In the genomic region with DNA sequence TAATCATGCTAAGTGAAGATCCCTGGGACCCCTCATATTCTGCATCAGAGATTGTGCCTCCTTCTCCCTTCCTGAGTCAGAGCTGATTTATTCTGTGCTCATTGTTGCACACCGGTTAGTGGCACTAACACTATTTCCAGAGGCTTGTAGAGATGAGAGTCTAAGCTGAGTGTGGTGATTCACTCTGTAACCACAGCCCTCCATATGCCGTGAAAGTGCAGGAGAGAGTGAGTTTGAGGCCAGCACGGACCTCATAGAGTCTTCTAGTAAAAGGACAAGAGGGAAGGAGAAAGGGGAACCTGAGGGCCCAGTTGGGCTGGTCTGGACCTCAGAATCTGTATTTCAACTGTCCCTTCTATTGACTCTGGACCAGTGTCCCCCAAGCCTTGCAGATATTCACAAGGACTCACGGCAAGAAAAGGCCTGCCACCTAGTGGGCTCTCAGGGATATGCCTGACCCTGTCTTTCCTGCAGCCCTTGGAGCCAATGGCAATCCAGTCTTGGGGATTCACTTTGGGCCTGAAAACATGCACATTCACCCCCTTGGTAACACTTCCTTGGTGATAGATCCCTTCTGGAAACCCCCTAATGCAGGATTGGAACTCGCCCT, we compare ENCODE assay signal across 9 mouse cellular contexts.
DNase-seq lines count a peak whose midpoint lies in the region; ATAC-seq and TF ChIP-seq lines count a peak whose summit lies in the region.
"Had no signal": no experiment of that assay in that cellular context is flagged by ENCODE, and none has a peak within 500 bp of the region (broad histone marks: within the 10 kb centered on the region; RNA-seq: fewer than 3 reads in every experiment).

No protein-coding gene starts in this region.

- H3K4me3 ChIP-seq in liver, embryonic 12.5 days = no peak overlapping the region
- no peak overlapping the region for H3K4me3 ChIP-seq in forebrain, embryonic 16.5 days (replicated peaks; ENCODE audit: low read length)
- H3K4me3 ChIP-seq in left cerebral cortex, adult 2 months = no peak overlapping the region
- H3K4me3 ChIP-seq in midbrain, embryonic 14.5 days (replicated peaks; ENCODE audit: low read depth, low read length) = no peak overlapping the region
- no peak overlapping the region for H3K4me3 ChIP-seq in stomach, postnatal 0 days (ENCODE audit: low read depth, low read length)

- intact Hi-C loops in left cerebral cortex, adult 2 months (cut with DNase I) = loop anchor here (2.0 kb wide), 2 partner anchors 308 to 564 kb away; no protein-coding TSS in a partner anchor

- no peaks in the 10 kb centered on the region for H3K27me3 ChIP-seq in liver, embryonic 12.5 days (replicated peaks)
- no peaks in the 10 kb centered on the region for H3K27me3 ChIP-seq in forebrain, embryonic 16.5 days (replicated peaks; ENCODE audit: control insufficient read depth, insufficient read depth, low read length)
- no peaks in the 10 kb centered on the region for H3K27me3 ChIP-seq in midbrain, embryonic 14.5 days (ENCODE audit: control insufficient read depth, insufficient read depth, low read length)
- H3K27me3 ChIP-seq in stomach, postnatal 0 days (ENCODE audit: control insufficient read depth, insufficient read depth, low read length) = no peaks in the 10 kb centered on the region

- no peaks in the 10 kb centered on the region for H3K9me3 ChIP-seq in liver, embryonic 12.5 days (replicated peaks)
- no peaks in the 10 kb centered on the region for H3K9me3 ChIP-seq in forebrain, embryonic 16.5 days (ENCODE audit: control insufficient read depth, low read length)
- no peaks in the 10 kb centered on the region for H3K9me3 ChIP-seq in midbrain, embryonic 14.5 days (ENCODE audit: control insufficient read depth, low read length)
- H3K9me3 ChIP-seq in stomach, postnatal 0 days (ENCODE audit: control insufficient read depth, low read length) = no peaks in the 10 kb centered on the region

- peak; percentile 84 for TF ChIP-seq CTCF in left cerebral cortex, adult 2 months (IDR thresholded peaks at IDR 0.05)
- TF ChIP-seq CTCF in stomach, postnatal 0 days (IDR thresholded peaks at IDR 0.05; ENCODE audit: low read depth) = peak; percentile 84

- ATAC-seq in liver, embryonic 12.5 days = no peak
- ATAC-seq in forebrain, embryonic 16.5 days = peak; percentile 85
- ATAC-seq in midbrain, embryonic 14.5 days (ENCODE audit: low FRiP score, low TSS enrichment) = peak; percentile 80
- peak; percentile 66; the same call in 1 of the 2 replicates for ATAC-seq in stomach, postnatal 0 days (ENCODE audit: low FRiP score, low TSS enrichment)

- no peaks in the 10 kb centered on the region for H3K4me1 ChIP-seq in liver, embryonic 12.5 days
- H3K4me1 ChIP-seq in forebrain, embryonic 16.5 days (replicated peaks; ENCODE audit: control insufficient read depth, insufficient read depth, low read length) = no peaks in the 10 kb centered on the region
- H3K4me1 ChIP-seq in midbrain, embryonic 14.5 days (ENCODE audit: control insufficient read depth, insufficient read depth, low read length) = no peaks in the 10 kb centered on the region
- no peaks in the 10 kb centered on the region for H3K4me1 ChIP-seq in stomach, postnatal 0 days (replicated peaks; ENCODE audit: control insufficient read depth, insufficient read depth)

- no peak overlapping the region for H3K4me2 ChIP-seq in liver, embryonic 12.5 days
- no peak overlapping the region for H3K4me2 ChIP-seq in forebrain, embryonic 16.5 days (ENCODE audit: low read length)
- H3K4me2 ChIP-seq in midbrain, embryonic 14.5 days (ENCODE audit: low read length) = no peak overlapping the region
- no peak overlapping the region for H3K4me2 ChIP-seq in stomach, postnatal 0 days (replicated peaks; ENCODE audit: low read depth)

- no peak overlapping the region for H3K9ac ChIP-seq in liver, embryonic 12.5 days
- H3K9ac ChIP-seq in forebrain, embryonic 16.5 days (replicated peaks; ENCODE audit: low read depth, low read length) = no peak overlapping the region
- no peak overlapping the region for H3K9ac ChIP-seq in midbrain, embryonic 14.5 days (replicated peaks; ENCODE audit: low read length)
- H3K9ac ChIP-seq in stomach, postnatal 0 days (ENCODE audit: low read length) = no peak overlapping the region

- no peak for TF ChIP-seq EP300 in stomach, postnatal 0 days (optimal IDR thresholded peaks at IDR 0.05)

- WGBS in liver, embryonic 12.5 days (ENCODE audit: insufficient replicate concordance) = 13% methylated on average over 5 of the region's 5 CpGs
- WGBS in forebrain, embryonic 16.5 days = 38% methylated on average over 5 of the region's 5 CpGs
- 35% methylated on average over 5 of the region's 5 CpGs for WGBS in midbrain, embryonic 14.5 days
- WGBS in stomach, postnatal 0 days = 30% methylated on average over 5 of the region's 5 CpGs

- H3K36me3 ChIP-seq in liver, embryonic 12.5 days = no peaks in the 10 kb centered on the region
- H3K36me3 ChIP-seq in forebrain, embryonic 16.5 days (ENCODE audit: control insufficient read depth, insufficient read depth) = no peaks in the 10 kb centered on the region
- H3K36me3 ChIP-seq in midbrain, embryonic 14.5 days (ENCODE audit: control insufficient read depth, insufficient read depth, low read length) = no peaks in the 10 kb centered on the region
- no peaks in the 10 kb centered on the region for H3K36me3 ChIP-seq in stomach, postnatal 0 days (ENCODE audit: control insufficient read depth, insufficient read depth, low read length)

- no peak overlapping the region for H3K27ac ChIP-seq in liver, embryonic 12.5 days
- no peak overlapping the region for H3K27ac ChIP-seq in forebrain, embryonic 16.5 days (ENCODE audit: low read length)
- H3K27ac ChIP-seq in left cerebral cortex, adult 2 months = no peak overlapping the region
- no peak overlapping the region for H3K27ac ChIP-seq in midbrain, embryonic 14.5 days (replicated peaks; ENCODE audit: low read depth, low read length)
- H3K27ac ChIP-seq in stomach, postnatal 0 days (replicated peaks) = no peak overlapping the region
- H3K27ac ChIP-seq: macrophage had no signal

- DNase-seq in liver = peak; percentile 41
- DNase-seq in cerebellum, adult 11-12 months = peak; percentile 21
- DNase-seq in hindlimb bud, embryonic 11.5 days (ENCODE audit: extremely low spot score, low read depth, low spot score) = peak; percentile 14
- peak; percentile 54 to 58 for DNase-seq in left cerebral cortex, adult 2 months (ENCODE audit: extremely low spot score in 1 of 2, low spot score in 2 of 2)
- DNase-seq in midbrain, embryonic 14.5 days = peak; percentile 80
- peak; percentile 58 for DNase-seq in stomach, postnatal 0 days (ENCODE audit: low spot score)

Comparison
In these comparisons a context has a peak if more than half of its experiments do, and no peak if none do; other contexts are left out.
1. DNase-seq: peak in every context shown above with its lines; median percentile 80 in midbrain, embryonic 14.5 days; 58 in stomach, postnatal 0 days; 56 in left cerebral cortex, adult 2 months; 41 in liver; 21 in cerebellum, adult 11-12 months; 14 in hindlimb bud, embryonic 11.5 days.